Mouse (Mus musculus) neural tube, embryonic 14.5 days (tissue): ENCODE measurements around the gene Bbs9. TPM values are rescaled to one million over a fixed set of nuclear protein-coding genes. Genes with fewer than 3 reads are reported as not detected.

Experiments used
- polyA plus RNA-seq: library from polyadenylated mRNA; unstranded; fragments of >200 nt; fragmentation: Nextera tagmentation; extraction: Ambion mirVana; gene quantifications from 2 replicates; pipeline ENCODE4 v1.2.1, GENCODE M21; 2014

Gene Bbs9
- polyA plus RNA-seq, 1 experiment from 2014 or later: 19.1 TPM

Other genes starting within 250 kb of the Bbs9 start
- gene Zfp599, start 215.8 kb upstream of the Bbs9 start, polyA plus RNA-seq: 9.0 and 10.8 TPM in 2 replicates
- gene Zfp810, start 168.1 kb upstream of the Bbs9 start, polyA plus RNA-seq: 37.7 and 42.8 TPM in 2 replicates
- 2.3 and 5.3 TPM in 2 replicates for gene Anln, start 86.5 kb upstream of the Bbs9 start, polyA plus RNA-seq
- gene 9530077C05Rik, start 64.2 kb upstream of the Bbs9 start, polyA plus RNA-seq: 11.3 and 15.1 TPM in 2 replicates
- gene Gm17545, start 21.4 kb upstream of the Bbs9 start, polyA plus RNA-seq: not detected in 2 replicates
- gene Rp9, start 6.0 kb upstream of the Bbs9 start, polyA plus RNA-seq: 71.1 and 75.9 TPM in 2 replicates